Mouse (Mus musculus): Measurements from ENCODE around the gene Cd101.

DNA sequence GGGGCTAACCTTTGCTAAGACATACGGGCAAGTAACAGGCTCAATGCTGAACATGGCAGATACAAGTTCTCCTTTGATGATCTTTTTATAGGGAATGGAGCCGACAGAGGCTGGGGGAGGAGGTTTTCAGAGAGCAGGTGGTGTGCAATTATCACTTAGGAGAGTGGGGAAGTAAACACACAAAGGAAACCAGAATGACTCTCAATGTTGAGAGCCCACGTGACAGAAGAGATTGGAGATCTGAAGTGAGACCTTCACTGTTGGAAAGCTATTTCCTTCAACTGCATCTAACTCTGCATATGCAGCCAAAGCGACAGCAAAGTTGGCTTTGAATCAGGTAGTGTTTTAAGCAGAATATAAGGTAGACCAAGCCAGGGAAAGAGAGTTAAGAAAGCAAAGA lies 29.9 kb upstream of the Cd101 start:
- TF ChIP-seq CTCF (IDR thresholded peaks at IDR 0.05; ENCODE audit: borderline replicate concordance, insufficient read depth, low read depth, low read length) (no peak), POLR2A (IDR thresholded peaks at IDR 0.05; ENCODE audit: borderline replicate concordance, insufficient read depth, low read length) (no peak)
